Mouse (Mus musculus) embryo, embryonic 11 days (tissue): ENCODE measurements at regions not wholly inside any gene's neighbourhood (a gene's known extent, or its start where the extent isn't known, plus 50 kb on each side); places are given as distances from the start of the nearest gene placed in this dataset.
"Not testable (repeated sequence)": the region's sequence is repeated elsewhere in the genome, so short reads cannot be mapped to it uniquely, and the experiment has no call there.

Experiments used
- DNase-seq: peaks from one replicate; pipeline ENCODE4 v3.0.0-alpha.2; 2015

DNA sequence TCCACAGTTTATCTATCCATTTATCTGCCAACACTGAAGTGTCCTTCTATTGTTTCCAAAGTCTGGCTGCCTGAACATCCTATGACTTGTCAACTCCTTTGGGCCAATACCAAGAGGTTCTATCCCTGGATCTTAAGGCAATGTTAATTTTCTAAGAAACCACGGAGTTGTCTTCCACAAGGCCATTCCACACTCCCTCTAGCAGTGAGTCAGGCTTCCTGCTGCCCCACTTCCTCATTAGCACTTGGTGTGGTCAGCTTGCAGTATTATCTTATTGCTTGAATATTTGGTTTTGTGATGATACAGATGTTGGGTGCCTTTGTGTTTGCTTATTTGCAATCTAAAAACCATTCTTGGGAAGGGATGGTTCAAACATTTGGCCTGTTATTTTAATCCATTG lies 87.5 kb upstream of the Ppp2r2d start:
- DNase-seq, result no peak

DNA sequence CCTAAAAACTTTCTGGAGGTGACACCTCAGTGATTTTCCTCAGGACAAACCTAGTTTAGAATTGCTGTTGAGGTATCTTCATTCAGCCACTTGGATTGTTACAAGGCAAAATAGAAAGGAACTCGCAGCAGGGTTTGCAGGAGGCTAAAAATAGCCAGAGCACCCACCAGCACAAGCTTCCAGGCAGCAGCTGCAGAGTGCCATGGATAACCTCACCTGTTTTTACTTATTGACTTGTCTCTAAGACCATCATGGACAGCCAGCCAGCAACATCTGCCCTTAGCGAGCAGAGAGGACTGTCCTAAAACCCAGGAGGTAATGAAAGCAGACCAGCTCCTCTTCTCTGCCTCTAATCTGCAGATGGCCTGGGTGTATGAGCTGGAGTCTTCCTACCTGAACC lies 97.4 kb upstream of the Ppp2r2d start:
- DNase-seq, result no peak

DNA sequence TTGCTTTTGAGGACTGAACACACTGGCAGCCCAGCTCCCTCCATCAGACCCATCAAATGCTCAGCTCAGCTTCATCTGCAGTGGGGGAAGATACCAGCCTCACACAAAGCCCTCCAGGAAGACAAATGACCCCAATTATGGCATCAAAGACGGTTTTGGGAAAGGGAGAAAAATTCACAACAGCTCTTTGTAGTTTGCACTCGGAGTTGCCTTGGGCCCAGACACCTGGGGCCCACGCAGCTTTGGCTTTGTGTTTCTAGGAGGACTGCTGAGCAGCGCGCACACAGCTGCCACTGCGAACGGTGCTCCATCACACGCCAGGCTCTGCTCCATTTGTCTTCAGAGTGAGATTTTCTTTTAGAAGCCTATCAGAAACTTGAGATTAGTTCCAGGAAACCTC lies 99.3 kb upstream of the Ppp2r2d start:
- DNase-seq, result peak; percentile 42

DNA sequence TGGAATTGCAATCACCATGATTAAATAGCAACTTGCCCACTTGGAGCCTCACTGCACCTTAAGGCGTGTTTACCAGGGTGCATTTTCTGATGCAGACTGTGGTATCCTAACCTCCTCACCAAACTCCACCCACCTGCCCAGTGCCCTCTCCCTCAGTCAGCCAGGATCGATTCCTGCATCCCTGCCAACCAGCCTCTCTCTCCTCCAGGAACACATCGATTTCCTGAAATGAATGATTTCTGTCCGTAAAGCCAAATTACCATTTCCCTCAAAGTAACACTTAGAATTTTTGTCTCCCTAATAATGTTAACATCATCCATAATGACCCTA lies 103.4 kb upstream of the Ppp2r2d start:
- no peak for DNase-seq

DNA sequence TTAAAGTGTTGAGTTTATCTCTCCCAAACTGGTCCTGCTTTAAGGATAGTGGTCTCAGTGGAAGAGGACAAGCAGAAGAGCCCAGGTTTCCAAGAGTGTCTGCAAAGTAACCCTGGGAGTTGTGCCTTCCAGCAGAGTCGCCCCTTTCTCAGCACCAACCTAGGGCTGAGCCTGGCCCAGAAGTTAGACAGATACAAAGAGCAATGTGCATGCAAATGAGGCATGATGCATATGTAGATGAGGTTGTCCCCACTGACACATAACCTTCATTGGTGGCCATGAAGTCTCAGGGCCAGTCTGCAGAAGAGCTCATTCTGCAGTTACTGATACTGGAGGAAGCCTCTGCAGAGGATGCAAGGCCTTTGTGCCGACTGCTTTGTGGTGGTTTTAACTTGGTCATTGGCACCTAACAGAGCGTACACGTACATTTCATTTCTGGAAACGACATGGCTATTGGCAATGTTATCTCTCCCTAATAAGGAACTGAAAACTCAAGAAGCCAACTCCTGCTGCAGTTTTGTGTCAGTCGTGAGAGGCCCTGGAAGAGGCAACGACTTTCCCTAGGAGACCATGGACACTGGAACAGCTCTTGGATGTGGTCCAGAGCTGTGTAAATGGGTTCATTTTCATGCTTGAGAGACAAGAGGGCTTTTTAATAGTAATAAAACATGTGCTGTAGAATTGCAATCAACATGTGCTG lies 103.9 kb upstream of the Ppp2r2d start:
- DNase-seq, result no peak

DNA sequence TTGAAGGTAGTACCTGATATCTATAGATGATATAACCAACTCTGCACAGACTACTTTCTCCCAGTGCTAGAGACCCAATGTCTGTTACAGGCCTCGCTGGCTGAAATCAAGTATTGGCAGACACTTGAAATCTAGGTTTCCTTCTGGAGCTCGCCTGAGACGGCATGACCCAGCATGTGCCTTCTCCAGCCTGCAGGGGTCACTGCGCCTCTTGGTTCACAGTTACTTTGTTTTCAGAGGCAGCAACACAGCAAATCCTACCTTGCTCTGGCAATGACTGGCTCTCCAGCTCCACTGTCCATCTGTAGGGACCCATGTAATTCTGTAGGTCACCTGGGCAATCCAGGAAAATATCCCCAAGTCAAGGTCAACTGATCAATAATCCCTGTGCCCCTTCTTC lies 111.6 kb upstream of the Ppp2r2d start:
- peak; percentile 68 for DNase-seq

DNA sequence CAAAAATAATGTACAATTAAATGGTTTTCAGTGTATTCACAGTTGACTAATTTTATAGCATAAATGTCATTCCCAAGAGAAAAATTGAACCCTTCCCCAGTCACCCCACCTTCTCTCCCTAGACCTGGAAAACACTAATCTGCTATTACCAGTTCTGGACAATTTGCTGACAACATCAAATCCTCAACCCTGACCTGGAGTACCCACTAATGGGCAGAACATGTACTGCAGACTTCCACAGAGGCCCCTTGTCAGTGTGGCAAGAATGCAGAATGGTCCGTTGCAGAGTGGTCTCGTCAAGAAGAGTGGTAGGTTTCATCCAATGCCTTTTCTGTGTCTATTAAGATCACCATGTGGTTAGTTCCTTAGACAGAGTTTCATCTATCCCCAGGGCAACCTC lies 121.0 kb upstream of the Ppp2r2d start:
- DNase-seq, result no peak

DNA sequence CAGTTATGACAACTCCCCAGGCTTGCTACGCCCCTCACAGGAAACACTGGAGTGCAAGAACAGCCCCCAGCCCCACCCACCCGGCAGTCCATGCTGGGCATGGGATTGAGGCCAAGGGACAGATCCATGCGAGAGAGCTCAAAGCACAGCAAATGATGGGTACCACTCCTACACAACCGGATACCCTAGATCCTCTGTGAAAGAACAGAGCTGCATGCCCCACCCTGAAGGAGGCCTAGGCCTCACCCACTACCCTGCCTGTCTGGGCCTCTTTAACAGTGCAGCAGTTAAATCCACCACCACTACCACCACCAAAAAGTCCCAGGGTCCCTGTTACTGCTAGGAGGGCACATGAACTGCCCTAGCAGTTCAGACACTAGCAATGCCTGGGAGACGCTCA lies 126.3 kb upstream of the Ppp2r2d start:
- no peak for DNase-seq

DNA sequence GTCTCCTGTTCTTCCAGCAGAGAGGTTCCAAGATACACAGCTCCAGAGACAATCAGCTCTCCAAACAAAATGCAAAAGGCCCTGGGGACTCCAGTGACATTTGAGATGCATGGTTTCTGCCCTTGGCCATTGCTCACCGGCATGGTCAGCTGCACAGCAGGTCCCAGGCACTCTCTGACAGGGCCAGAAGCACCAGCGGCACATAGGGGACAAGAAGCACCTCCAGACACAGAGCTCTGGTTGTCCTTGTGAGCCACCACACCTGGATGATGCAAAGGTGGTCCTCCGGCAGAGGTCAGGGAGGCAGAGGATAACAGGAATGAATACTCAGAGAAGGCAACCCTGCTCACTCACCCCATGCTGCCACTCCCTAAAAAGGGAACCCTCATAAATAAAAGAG lies 126.8 kb upstream of the Ppp2r2d start:
- no peak for DNase-seq

DNA sequence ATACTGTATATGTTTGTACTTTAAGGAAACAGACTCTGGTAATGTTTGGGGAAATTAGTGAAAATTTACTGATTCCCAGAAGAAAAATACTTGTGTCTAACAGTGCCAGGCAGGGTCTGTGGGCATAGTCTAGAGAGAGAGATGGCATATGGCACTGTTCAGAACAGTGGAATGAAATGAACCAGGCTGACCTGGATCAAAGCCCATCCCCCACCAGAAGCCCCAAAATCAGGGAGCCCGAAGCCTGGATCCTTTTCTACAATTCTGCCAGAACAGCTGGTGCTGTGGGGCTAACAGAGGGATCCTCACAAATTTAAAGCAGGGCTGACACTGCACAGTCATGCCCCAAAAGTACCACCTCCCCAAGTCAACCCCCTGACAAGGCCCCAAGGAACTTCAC lies 131.1 kb upstream of the Ppp2r2d start:
- no peak for DNase-seq

DNA sequence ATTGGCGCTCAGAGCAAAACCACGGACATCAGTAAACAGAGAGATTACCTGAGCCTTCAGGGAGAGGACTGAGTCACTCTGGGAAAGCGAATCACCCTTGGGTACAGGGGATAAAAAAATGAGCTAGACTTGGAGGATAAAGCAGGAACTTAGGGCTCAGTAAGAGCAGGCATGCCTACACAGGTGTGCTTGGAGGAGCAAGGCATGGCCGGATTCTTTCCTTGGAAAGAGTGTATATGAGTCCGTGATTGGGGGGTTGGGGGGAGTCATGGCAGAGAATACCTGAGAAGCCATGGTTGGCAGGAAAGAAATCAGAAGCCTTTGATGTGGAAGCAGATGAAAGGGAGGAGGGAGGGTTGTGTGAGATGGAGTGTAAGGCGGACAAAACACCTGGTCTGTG lies 137.5 kb upstream of the Ppp2r2d start:
- no peak for DNase-seq

DNA sequence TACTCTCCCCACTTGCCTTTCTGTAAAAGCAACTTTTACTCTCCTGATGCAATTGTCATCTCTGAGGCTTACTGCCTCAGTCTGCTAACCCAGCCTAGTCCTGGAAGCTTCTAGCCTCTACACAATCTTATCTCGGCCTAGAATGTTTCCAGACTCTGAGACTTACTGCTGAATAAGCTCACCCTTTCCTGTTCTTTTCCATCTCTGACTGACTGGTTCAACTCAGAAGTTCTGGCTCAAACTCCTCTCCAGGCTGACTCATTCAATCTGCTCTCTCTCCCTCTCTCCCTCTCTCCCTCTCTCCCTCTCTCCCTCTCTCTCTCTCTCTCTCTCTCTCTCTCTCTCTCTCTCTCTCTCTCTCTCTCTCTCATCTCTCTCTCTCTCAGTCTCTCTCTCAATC lies 146.3 kb upstream of the Ppp2r2d start:
- not testable (repeated sequence) for DNase-seq

DNA sequence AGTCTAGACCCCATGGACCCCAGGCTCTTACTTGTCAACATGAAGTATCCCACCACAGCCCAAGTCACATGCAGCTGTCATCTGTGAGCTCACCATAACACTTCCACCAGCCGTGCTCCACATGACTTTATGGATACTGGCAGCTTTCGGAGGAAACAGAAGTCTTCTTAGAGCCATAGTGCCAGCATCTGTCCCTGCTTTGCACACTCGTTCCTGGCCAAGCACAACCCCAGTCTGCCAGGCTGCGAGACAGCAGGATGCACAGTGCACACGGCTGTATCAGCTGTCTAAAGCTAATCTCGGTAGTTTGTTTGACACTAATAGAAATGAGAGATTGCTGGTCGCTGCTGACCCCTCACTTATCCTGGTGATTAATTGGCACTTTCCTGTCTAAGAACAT lies 163.7 kb upstream of the Ppp2r2d start:
- no peak for DNase-seq

DNA sequence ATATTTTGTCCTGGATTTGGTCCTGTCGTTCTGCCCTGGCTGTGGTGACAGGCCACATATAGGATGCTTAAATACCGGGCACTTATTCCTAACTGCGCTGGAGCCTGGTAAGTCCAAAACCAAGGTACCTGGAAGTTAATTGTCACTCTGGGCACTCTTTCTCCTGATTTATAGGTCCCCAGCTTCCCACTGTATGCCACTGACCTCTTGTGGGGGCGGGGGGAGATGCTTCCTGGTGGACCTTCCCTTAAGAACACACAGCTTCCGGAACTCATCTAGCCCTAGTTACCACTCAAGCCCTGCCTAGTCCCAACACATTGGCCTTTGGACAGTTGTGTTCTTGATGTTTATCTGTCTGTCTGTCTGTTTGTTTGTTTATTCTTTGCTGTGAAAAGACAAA lies 165.3 kb upstream of the Ppp2r2d start:
- DNase-seq, result no peak

DNA sequence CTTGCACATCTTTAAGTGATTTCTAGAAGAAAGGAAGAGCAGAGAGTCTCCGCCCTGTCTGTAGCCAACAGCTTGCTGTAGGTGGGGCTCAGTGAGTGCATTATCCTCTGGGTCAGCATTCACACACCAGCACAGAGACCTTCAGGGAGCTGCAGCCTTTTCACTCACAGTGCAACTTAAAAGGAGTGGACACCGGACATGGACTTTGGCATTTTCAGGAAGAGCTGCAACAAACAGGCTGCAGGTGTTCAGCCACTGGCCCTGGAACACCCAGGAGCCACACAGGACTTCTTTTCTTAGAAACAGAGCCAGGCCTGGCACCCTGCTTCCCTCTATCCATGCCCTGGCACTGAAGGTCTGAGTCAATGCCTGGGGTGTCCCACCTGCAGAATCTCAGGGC lies 166.3 kb upstream of the Ppp2r2d start:
- no peak for DNase-seq

DNA sequence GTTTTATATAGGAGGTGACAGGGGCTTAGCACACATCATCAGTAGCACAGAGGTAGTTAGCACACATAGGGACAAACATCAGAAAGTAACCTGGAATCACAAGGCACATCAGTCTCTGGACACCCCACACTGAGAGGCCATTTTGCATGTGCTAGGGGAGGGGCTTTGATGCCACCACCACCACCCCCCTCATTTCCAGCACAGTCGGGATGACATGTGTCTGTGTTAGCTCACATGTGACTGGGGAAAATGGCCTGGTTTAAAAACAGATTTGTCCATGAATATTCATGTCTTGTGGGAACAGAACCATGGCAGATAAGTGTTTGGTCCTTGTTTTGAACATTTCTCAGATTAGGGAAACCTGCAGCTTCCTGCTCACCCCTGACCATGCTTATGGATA lies 172.9 kb upstream of the Ppp2r2d start:
- no peak for DNase-seq

DNA sequence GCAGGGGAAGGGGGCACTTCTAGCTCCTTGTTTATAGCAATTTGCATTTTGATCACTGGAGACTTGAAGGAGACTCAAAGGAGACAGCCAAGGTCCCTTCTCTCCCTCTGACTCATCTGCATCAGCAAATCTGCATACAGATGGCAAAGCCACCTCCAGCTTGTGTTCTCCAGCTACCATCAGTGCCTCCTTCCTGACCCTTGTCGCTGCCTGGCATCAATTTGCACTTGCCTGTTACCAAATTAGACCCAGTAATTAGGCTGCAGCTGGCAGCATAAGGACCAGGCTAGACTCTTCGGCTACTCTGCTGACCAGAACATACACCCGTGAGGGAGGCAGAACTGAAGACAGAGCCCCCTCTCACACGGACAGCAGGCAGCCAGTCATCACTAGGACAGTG lies 177.5 kb upstream of the Ppp2r2d start:
- DNase-seq, result no peak

DNA sequence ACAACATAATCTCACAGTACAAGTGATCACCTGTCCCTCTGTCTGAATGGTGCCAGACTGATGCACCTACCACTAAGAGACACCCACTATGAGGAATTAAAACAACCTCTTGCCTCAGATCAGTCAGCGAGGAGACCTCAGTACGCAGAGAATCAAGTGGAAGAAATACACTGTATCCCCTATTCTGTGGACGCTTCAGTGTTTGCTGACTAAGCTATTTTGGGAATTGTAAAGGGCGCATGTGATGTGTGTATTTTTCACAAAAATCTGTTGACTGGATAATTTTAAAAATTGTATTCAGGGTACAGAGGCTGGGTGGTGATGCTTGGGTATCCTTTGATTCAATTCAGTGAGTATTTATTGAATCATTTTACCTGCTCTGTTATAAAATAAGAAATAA lies 185.8 kb upstream of the Ppp2r2d start:
- DNase-seq, result no peak

DNA sequence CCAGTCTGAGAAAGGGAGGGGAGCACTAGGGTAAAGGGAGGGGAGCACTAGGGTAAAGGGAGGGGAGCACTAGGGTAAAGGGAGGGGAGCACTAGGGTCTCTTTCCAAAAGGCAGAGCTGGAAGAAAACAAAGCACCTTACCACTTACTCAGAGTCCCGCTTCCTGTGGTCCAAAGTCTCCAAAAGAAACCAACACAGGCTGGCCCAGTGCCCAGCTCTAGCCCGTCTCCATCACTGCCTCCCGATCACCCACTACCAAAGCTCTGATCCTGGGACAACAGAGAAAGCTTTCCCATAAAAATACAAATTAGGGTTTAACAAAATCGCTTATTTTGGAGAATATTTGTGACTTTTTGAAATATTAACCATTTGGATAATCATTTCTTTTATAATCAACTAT lies 188.4 kb upstream of the Ppp2r2d start:
- no peak for DNase-seq

DNA sequence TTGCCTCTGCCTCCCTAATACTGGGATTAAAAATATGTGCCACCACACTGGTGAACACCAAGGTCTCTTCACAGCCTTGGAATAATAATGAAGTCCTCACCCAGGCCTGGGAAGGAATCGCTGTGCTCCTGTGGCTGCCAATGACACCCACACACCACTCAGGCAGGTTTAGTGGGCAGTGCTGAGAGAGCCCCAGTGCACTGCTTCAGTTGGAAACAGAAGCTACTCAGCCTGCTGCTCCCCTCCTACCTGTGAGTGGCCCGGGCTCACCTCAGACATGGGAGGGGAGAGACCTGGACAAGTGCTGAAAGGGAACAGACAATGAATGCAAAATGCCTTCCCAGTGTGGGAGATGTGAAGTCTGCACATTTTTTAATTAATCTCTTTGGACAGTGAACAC lies 188.8 kb upstream of the Ppp2r2d start:
- no peak for DNase-seq

DNA sequence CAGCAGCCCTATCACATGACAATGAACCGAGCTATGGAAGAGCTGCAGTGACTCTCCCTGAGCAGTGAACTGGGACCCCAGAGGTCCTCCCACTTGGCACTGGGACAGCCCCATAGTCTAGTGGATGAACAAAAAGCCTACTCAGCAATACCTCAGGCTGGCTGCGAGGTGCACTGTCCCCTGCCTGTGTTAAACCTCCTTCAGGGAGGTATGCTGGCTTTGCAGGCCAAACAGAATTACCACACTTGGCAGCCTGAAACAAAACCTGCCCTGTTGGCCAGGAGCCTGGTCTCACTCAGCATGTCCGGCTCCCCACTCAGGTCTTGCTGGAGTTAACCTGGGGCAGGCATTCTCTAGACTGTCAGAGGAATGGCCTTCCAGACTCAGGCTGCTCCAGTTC lies 189.9 kb upstream of the Ppp2r2d start:
- DNase-seq, result no peak

DNA sequence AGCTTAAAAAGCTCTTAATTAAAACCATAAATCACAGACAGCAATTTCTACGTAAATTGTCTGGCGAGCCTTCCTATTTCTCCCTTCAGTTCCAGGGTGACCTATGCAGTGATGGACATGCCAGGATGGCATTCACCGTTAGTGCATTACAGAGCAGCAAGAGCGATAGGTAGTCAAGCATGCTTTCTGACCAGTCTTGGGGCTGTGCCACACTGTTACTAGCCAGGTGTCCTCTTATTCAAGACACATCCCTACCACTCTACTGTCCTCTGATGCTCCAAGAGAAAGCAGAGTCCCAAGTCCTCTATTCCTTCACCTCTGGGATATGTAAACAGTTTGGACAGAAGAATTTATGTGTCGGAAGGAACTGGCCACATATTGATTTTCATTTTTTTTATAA lies 194.9 kb upstream of the Ppp2r2d start:
- DNase-seq, result no peak

DNA sequence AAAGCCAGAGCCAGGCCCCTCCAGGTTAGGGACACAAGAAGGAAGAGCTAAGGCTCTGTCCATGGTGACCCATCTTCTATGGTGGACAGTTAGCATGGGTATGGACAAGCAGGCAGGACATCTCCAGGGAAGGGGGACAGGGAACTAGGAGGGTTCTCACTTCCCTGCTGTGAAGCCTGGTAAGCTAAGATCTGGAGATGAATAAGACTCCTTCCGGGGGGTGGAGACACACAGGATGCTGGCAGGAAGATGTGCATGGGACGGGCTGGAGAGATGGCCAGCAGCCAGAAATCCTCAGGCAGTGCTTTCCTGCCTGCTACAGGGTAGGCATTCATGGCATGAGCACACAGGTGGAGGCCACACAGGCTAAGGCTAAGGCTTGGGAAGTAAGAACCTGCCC lies 198.2 kb upstream of the Ppp2r2d start:
- no peak for DNase-seq

DNA sequence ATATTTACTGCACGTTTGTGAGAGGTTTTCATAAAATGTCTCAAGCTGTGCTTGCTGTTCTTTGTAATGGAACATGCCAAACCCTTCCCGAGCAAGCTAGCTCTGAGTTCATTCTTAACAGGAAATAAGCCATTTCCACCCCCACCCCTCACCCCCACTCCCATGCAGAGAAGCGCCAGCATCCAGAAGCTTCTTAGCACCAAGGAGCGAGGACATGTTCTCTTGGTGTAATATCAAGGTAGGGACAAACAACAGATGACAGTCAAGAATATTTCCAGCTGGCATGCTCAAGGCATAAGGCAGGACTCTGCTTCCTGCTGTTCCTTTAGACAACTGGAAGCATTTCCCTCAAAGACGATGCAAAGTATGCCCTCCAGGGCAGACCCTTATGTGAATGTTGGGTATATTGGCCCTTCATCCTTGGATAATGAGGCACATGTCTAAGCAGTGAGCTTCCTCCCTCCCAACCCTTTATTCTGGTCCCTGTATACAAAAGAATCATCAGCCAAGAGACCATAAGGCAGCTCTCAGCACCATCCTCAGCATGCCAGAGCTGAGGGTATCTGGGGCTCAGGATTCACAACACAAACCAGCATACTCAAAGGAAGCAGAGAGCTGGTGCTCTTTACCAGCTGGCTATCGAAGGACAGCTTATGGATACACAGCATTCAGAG lies 205.2 kb upstream of the Ppp2r2d start:
- DNase-seq, result no peak

DNA sequence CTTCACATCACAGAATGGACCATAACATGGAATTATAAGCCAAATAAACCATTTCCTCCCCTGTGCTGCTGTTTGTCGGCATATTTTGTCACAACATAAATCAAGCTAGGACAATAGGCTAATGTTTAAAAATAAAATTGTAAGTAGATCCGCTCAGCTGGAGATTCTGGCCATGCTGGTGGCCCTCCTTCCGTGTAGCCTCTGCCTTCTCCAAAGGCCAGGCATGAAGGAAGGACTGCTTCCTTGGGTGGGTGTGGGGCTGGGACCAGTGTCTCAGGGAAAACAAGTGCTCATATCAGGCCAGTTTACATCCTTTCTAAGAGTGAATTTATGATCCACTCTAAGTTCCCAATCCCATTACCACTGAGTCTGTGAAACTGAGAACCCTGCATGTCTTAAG lies 206.3 kb upstream of the Ppp2r2d start:
- no peak for DNase-seq
